Mouse (Mus musculus): Measurements from ENCODE around the gene Klhl42. TPM values are rescaled to one million over a fixed set of nuclear protein-coding genes. Genes with fewer than 3 reads are reported as not detected.

The Klhl42 gene
- 9.0 and 9.9 TPM in 2 replicates for polyA plus RNA-seq (2014; fragmentation: Nextera tagmentation; extraction: Ambion mirVana)

DNA sequence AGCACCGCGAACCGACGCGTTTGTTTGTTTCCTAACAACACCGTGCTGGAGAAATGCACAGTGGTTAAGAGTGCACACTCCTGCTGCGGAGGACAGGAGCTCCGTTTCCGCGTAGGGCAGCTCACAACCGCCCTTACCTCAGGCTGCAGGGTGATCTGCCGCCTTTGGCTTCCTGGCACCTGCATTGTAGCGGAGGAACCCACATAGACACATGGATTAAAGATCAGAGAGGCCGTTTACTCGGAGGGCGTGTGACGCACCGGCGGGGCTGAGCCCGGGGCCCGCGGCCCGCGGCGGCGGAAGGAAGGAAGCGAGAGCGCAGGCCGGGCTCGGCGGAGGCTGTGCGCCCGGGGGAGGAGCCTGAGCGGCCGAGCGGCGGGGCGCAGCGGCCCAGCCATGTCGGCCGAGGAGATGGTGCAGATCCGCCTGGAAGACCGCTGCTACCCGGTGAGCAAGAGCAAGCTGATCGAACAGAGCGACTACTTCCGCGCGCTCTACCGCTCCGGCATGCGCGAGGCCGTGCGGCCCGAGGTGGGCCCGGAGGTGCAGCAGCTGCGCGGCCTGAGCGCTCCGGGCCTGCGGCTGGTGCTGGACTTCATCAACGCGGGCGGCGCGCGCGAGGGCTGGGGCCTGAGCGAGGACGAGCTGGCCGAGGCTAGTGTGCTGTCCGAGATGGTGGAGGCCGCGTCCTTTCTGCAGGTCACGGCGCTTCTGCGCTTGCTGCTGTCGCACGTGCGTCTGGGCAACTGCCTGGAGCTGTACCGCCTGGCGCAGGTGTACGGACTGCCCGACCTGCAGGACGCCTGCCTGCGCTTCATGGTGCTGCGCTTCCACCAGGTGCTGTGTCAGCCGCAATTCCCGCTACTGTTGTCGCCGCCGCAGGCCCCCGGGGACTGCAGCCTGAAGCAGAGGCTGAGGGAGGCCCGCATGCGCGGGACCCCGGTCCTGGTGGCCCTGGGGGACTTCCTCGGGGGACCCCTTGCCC lies at the start of gene Klhl42:
TSS of gene Klhl42 (plus strand) at position 244 of the 985 bp plus-strand sequence.
- no peaks in the 10 kb centered on the region for H3K9me3 ChIP-seq (ENCODE audit: control insufficient read depth, low read length)
- peak within 1 kb of the TSS; percentile 91 for H3K9ac ChIP-seq (ENCODE audit: low read depth, low read length)
- under 1% methylated on average over 90 of the region's 99 CpGs for WGBS
- H3K4me3 ChIP-seq (ENCODE audit: low read depth, low read length) = peak within 1 kb of the TSS; percentile 80
- DNase-seq (ENCODE audit: low spot score) (peak; percentile 85), ATAC-seq (ENCODE audit: low FRiP score) (peak; percentile 92)
- 0 out of 2 replicates have a peak, but pooled peaks cover 5% of the 10 kb centered on the region for H3K4me1 ChIP-seq (replicated peaks; ENCODE audit: control insufficient read depth, insufficient read depth, low read length)
- peak within 1 kb of the TSS; percentile 88 for H3K27ac ChIP-seq (ENCODE audit: low read depth, low read length)
- no peaks in the 10 kb centered on the region for H3K36me3 ChIP-seq (ENCODE audit: control insufficient read depth, insufficient read depth, low read length)
- H3K27me3 ChIP-seq (ENCODE audit: control insufficient read depth, insufficient read depth, low read length) = no peaks in the 10 kb centered on the region
- peak within 1 kb of the TSS; percentile 94 for H3K4me2 ChIP-seq (replicated peaks; ENCODE audit: low read depth, low read length)

GRCm38 (mm10) chr6:147042291-147043290 lies 48.6 kb upstream of the Klhl42 start, which contains the start of gene Mrps35:
TSS of gene Mrps35 (plus strand) at chr6:147042764.
- WGBS = 5% methylated on average over 53 of the region's 66 CpGs
- H3K27me3 ChIP-seq (ENCODE audit: control insufficient read depth, insufficient read depth, low read length) = no peaks in the 10 kb centered on the region
- ATAC-seq (ENCODE audit: low FRiP score) (peak; percentile 99), DNase-seq (ENCODE audit: low spot score) (peak; percentile 94)
- peak within 1 kb of the TSS; percentile 38 for H3K4me2 ChIP-seq (replicated peaks; ENCODE audit: low read depth, low read length)
- no peaks in the 10 kb centered on the region for H3K4me1 ChIP-seq (replicated peaks; ENCODE audit: control insufficient read depth, insufficient read depth, low read length)
- H3K27ac ChIP-seq (ENCODE audit: low read depth, low read length) = peak within 1 kb of the TSS; percentile 75
- peak within 1 kb of the TSS; percentile 78 for H3K9ac ChIP-seq (ENCODE audit: low read depth, low read length)
- H3K4me3 ChIP-seq (ENCODE audit: low read depth, low read length) = peak within 1 kb of the TSS; percentile 84
- no peaks in the 10 kb centered on the region for H3K9me3 ChIP-seq (ENCODE audit: control insufficient read depth, low read length)
- no peaks in the 10 kb centered on the region for H3K36me3 ChIP-seq (ENCODE audit: control insufficient read depth, insufficient read depth, low read length)

GRCm38 (mm10) chr6:147043633-147044032 lies 47.5 kb upstream of the Klhl42 start:
- 58% methylated on average over 7 of the region's 7 CpGs for WGBS
- Histone ChIP-seq H3K4me1 (replicated peaks; ENCODE audit: control insufficient read depth, insufficient read depth, low read length) (no peaks in the 10 kb centered on the region), H3K36me3 (ENCODE audit: control insufficient read depth, insufficient read depth, low read length) (0 out of 2 replicates have a peak, but pooled peaks cover 2% of the 10 kb centered on the region), H3K4me2 (replicated peaks; ENCODE audit: low read depth, low read length) (peak overlapping the region; percentile 38), H3K27me3 (ENCODE audit: control insufficient read depth, insufficient read depth, low read length) (no peaks in the 10 kb centered on the region), H3K4me3 (ENCODE audit: low read depth, low read length) (peak overlapping the region; percentile 84), H3K9ac (ENCODE audit: low read depth, low read length) (no peak overlapping the region; the same call in 1 of the 2 replicates), H3K9me3 (ENCODE audit: control insufficient read depth, low read length) (no peaks in the 10 kb centered on the region), H3K27ac (ENCODE audit: low read depth, low read length) (no peak overlapping the region)
- peak; percentile 7 for DNase-seq (ENCODE audit: low spot score)
- no peak for ATAC-seq (ENCODE audit: low FRiP score)

DNA sequence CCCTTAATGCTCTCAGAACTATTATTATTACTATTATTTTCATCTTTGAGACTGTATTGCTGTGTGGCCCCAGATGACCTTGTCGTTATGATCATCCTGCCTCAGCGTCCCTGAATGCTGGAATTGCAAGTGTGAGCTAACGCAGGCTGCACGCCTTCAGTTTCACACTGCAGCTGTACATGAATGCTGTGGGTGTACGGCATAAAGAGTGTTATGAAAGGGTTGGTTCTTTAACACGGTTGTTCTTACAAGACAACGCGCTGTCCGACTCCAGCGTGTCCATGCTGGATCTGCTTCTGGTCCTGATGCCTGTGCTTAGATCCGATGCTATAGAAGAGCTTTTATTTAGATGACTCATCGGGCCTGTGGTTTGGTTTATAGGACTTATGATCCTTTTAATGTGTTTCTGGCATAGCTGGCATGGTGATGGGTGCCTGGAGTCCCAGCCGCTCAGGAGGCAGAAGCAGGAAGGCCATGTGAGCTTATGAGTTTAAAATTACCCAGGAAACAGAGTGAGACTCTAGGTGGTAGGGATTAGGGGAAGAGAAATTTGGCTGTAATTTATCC lies 41.9 kb upstream of the Klhl42 start:
- ATAC-seq (ENCODE audit: low FRiP score) (no peak), DNase-seq (ENCODE audit: low spot score) (no peak)
- H3K9me3 ChIP-seq (ENCODE audit: control insufficient read depth, low read length) = no peaks in the 10 kb centered on the region
- H3K4me3 ChIP-seq (ENCODE audit: low read depth, low read length) = no peak overlapping the region
- H3K4me1 ChIP-seq (replicated peaks; ENCODE audit: control insufficient read depth, insufficient read depth, low read length) = no peaks in the 10 kb centered on the region
- no peak overlapping the region for H3K27ac ChIP-seq (ENCODE audit: low read depth, low read length)
- no peak overlapping the region for H3K9ac ChIP-seq (ENCODE audit: low read depth, low read length)
- H3K4me2 ChIP-seq (replicated peaks; ENCODE audit: low read depth, low read length) = no peak overlapping the region
- 0 out of 2 replicates have a peak, but pooled peaks cover 2% of the 10 kb centered on the region for H3K36me3 ChIP-seq (ENCODE audit: control insufficient read depth, insufficient read depth, low read length)
- WGBS = 96% methylated on average over 13 of the region's 13 CpGs
- H3K27me3 ChIP-seq (ENCODE audit: control insufficient read depth, insufficient read depth, low read length) = no peaks in the 10 kb centered on the region

- no peak overlapping the region for H3K9ac ChIP-seq (ENCODE audit: low read depth, low read length)
- H3K4me3 ChIP-seq (ENCODE audit: low read depth, low read length) = no peak overlapping the region
- 0 out of 2 replicates have a peak, but pooled peaks cover 2% of the 10 kb centered on the region for H3K36me3 ChIP-seq (ENCODE audit: control insufficient read depth, insufficient read depth, low read length)
- DNase-seq (ENCODE audit: low spot score) (no peak), ATAC-seq (ENCODE audit: low FRiP score) (no peak)
- WGBS = 94% methylated on average over 8 of the region's 8 CpGs
- H3K27ac ChIP-seq (ENCODE audit: low read depth, low read length) = no peak overlapping the region
- no peaks in the 10 kb centered on the region for H3K4me1 ChIP-seq (replicated peaks; ENCODE audit: control insufficient read depth, insufficient read depth, low read length)
- H3K9me3 ChIP-seq (ENCODE audit: control insufficient read depth, low read length) = no peaks in the 10 kb centered on the region
- H3K4me2 ChIP-seq (replicated peaks; ENCODE audit: low read depth, low read length) = no peak overlapping the region
- no peaks in the 10 kb centered on the region for H3K27me3 ChIP-seq (ENCODE audit: control insufficient read depth, insufficient read depth, low read length)
Observed at GRCm38 (mm10) chr6:147051666-147052065, 39.5 kb upstream of the Klhl42 start.

DNA sequence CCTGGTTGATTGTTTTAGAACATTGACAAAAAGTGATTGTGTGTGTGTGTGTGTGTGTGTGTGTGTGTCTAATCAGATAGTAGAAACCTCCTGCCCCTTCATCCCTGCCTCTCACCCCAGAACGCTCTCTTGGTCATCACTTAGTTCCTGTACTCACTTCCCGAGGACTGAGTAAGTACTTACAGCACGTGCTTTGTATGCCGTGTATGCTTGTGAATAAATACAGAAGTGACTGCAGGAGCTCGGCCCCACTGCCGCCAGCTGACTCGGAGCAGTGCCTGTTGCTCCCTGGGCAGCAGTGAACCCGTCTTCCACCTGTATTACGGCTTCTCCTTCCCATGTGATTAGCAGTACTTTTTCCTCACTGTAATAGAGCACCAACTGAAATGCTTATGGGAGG lies 38.7 kb upstream of the Klhl42 start:
- DNase-seq (ENCODE audit: low spot score) = no peak
- Histone ChIP-seq H3K4me1 (replicated peaks; ENCODE audit: control insufficient read depth, insufficient read depth, low read length) (no peaks in the 10 kb centered on the region), H3K27me3 (ENCODE audit: control insufficient read depth, insufficient read depth, low read length) (no peaks in the 10 kb centered on the region), H3K27ac (ENCODE audit: low read depth, low read length) (no peak overlapping the region), H3K36me3 (ENCODE audit: control insufficient read depth, insufficient read depth, low read length) (0 out of 2 replicates have a peak, but pooled peaks cover 2% of the 10 kb centered on the region), H3K4me3 (ENCODE audit: low read depth, low read length) (no peak overlapping the region), H3K9me3 (ENCODE audit: control insufficient read depth, low read length) (no peaks in the 10 kb centered on the region), H3K9ac (ENCODE audit: low read depth, low read length) (no peak overlapping the region), H3K4me2 (replicated peaks; ENCODE audit: low read depth, low read length) (no peak overlapping the region)
- ATAC-seq (ENCODE audit: low FRiP score) = no peak
- 89% methylated on average over 9 of the region's 9 CpGs for WGBS

- Histone ChIP-seq H3K4me1 (replicated peaks; ENCODE audit: control insufficient read depth, insufficient read depth, low read length) (no peaks in the 10 kb centered on the region), H3K4me3 (ENCODE audit: low read depth, low read length) (no peak overlapping the region), H3K27me3 (ENCODE audit: control insufficient read depth, insufficient read depth, low read length) (no peaks in the 10 kb centered on the region), H3K9me3 (ENCODE audit: control insufficient read depth, low read length) (no peaks in the 10 kb centered on the region), H3K36me3 (ENCODE audit: control insufficient read depth, insufficient read depth, low read length) (no peaks in the 10 kb centered on the region), H3K27ac (ENCODE audit: low read depth, low read length) (no peak overlapping the region), H3K9ac (ENCODE audit: low read depth, low read length) (no peak overlapping the region), H3K4me2 (replicated peaks; ENCODE audit: low read depth, low read length) (no peak overlapping the region)
- DNase-seq (ENCODE audit: low spot score) = no peak
- 90% methylated on average over 19 of the region's 19 CpGs for WGBS
- ATAC-seq (ENCODE audit: low FRiP score) = no peak
Observed at GRCm38 (mm10) chr6:147053785-147054646, 37.2 kb upstream of the Klhl42 start.
